Mouse (Mus musculus) bone marrow macrophage, adult 2 months (primary cell): Measurements from ENCODE around the gene Efnb1. TPM values are rescaled to one million over a fixed set of nuclear protein-coding genes. Genes with fewer than 3 reads are reported as not detected.

Experiments used
- H3K27ac ChIP-seq: 2 replicates; pipeline ENCODE4 v1.5.1; 2012; ENCODE audit warnings: low read depth, low read length; ENCODE audit not compliant: insufficient read depth
- H3K4me1 ChIP-seq: 2 replicates; pipeline ENCODE4 v1.6.1; 2012; ENCODE audit warnings: low read length; ENCODE audit not compliant: control insufficient read depth, insufficient read depth
- H3K4me3 ChIP-seq: 2 replicates; pipeline ENCODE4 v1.5.1; 2012; ENCODE audit warnings: mild to moderate bottlenecking, low read length, moderate library complexity; ENCODE audit not compliant: insufficient read depth
- CTCF ChIP-seq: IDR thresholded peaks from 2 replicates; pipeline ENCODE4 v1.5.1; 2012; ENCODE audit warnings: low read depth, mild to moderate bottlenecking, low read length, moderate library complexity
- POLR2A ChIP-seq: IDR thresholded peaks from 2 replicates; pipeline ENCODE4 v1.6.1; 2012; ENCODE audit warnings: mild to moderate bottlenecking, low read depth, low read length, borderline replicate concordance
- polyA plus RNA-seq: library from polyadenylated mRNA; stranded (reverse); fragments of >200 nt; gene quantifications from 2 replicates; pipeline ENCODE4 v1.2.4, GENCODE M21; 2012; ENCODE audit not compliant: missing spikeins, insufficient read depth, insufficient read length

The Efnb1 gene
- polyA plus RNA-seq, 1 experiment = 2.7 TPM

- TF ChIP-seq CTCF (no peak), POLR2A (no peak)
- no peak overlapping the region for H3K4me3 ChIP-seq
- H3K27ac ChIP-seq = no peak overlapping the region
- H3K4me1 ChIP-seq = peaks cover 5% of the 10 kb centered on the region
Measured at GRCm38 (mm10) chrX:99152566-99153265, 16.8 kb downstream of the Efnb1 start.

GRCm38 (mm10) chrX:99153266-99153646, 17.3 kb downstream of the Efnb1 start:
- TF ChIP-seq CTCF (no peak), POLR2A (no peak)
- H3K27ac ChIP-seq = no peak overlapping the region
- no peak overlapping the region for H3K4me3 ChIP-seq
- H3K4me1 ChIP-seq = peaks cover 5% of the 10 kb centered on the region

GRCm38 (mm10) chrX:99154358-99154757, 18.4 kb downstream of the Efnb1 start:
- H3K4me1 ChIP-seq = peaks cover 3% of the 10 kb centered on the region
- H3K27ac ChIP-seq = no peak overlapping the region
- no peak for TF ChIP-seq POLR2A
- no peak for TF ChIP-seq CTCF
- no peak overlapping the region for H3K4me3 ChIP-seq

- no peaks in the 10 kb centered on the region for H3K4me1 ChIP-seq
- TF ChIP-seq POLR2A (no peak), CTCF (no peak)
- H3K27ac ChIP-seq = no peak overlapping the region
- H3K4me3 ChIP-seq = no peak overlapping the region
Measured at GRCm38 (mm10) chrX:99159020-99159419, 23.1 kb downstream of the Efnb1 start.

- no peak overlapping the region for H3K27ac ChIP-seq
- TF ChIP-seq CTCF (no peak), POLR2A (no peak)
- no peak overlapping the region for H3K4me3 ChIP-seq
Measured at GRCm38 (mm10) chrX:99164111-99164510, 28.2 kb downstream of the Efnb1 start.

GRCm38 (mm10) chrX:99164855-99165368, 29.0 kb downstream of the Efnb1 start:
- TF ChIP-seq POLR2A = no peak
- no peak for TF ChIP-seq CTCF
- no peak overlapping the region for H3K4me3 ChIP-seq

More at GRCm38 (mm10) chrX:99164111-99164510, 28.2 kb downstream of the Efnb1 start:
- H3K4me1 ChIP-seq = no peaks in the 10 kb centered on the region; the same call in 1 of the 2 replicates

GRCm38 (mm10) chrX:99167014-99167413, 31.1 kb downstream of the Efnb1 start:
- H3K27ac ChIP-seq = no peak overlapping the region
- no peak for TF ChIP-seq CTCF
- no peak for TF ChIP-seq POLR2A
- H3K4me3 ChIP-seq = no peak overlapping the region
- no peaks in the 10 kb centered on the region; the same call in 1 of the 2 replicates for H3K4me1 ChIP-seq

More at GRCm38 (mm10) chrX:99164855-99165368, 29.0 kb downstream of the Efnb1 start:
- Histone ChIP-seq H3K4me1 (no peaks in the 10 kb centered on the region; the same call in 1 of the 2 replicates), H3K27ac (no peak overlapping the region)

GRCm38 (mm10) chrX:99167550-99167949, 31.6 kb downstream of the Efnb1 start:
- H3K27ac ChIP-seq = no peak overlapping the region
- H3K4me3 ChIP-seq = no peak overlapping the region
- H3K4me1 ChIP-seq = no peaks in the 10 kb centered on the region; the same call in 1 of the 2 replicates
- TF ChIP-seq POLR2A (no peak), CTCF (no peak)

- H3K27ac ChIP-seq = no peak overlapping the region
- TF ChIP-seq POLR2A (no peak), CTCF (no peak)
- no peak overlapping the region for H3K4me3 ChIP-seq
- H3K4me1 ChIP-seq = no peaks in the 10 kb centered on the region
Measured at GRCm38 (mm10) chrX:99172301-99172700, 36.4 kb downstream of the Efnb1 start.

- H3K27ac ChIP-seq = no peak overlapping the region
- no peak overlapping the region for H3K4me3 ChIP-seq
- TF ChIP-seq CTCF (no peak), POLR2A (no peak)
- no peaks in the 10 kb centered on the region for H3K4me1 ChIP-seq
Measured at GRCm38 (mm10) chrX:99185081-99185596, 49.2 kb downstream of the Efnb1 start.
